Mouse (Mus musculus) CH12.LX (cell line): ENCODE data around the gene Ank3.

ENCODE experiments used
- CHD2 ChIP-seq: IDR thresholded peaks from 2 replicates; pipeline ENCODE4 v1.6.1; 2011; ENCODE audit warnings: low read length, improper control_type of control experiment
- CTCF ChIP-seq, 2 experiments: IDR thresholded peaks in 1 of 2; conservative IDR thresholded peaks in 1 of 2; 2 replicates each; pipeline ENCODE4 v1.5.1; 2011 to 2012; ENCODE audit warnings: low read depth in 2 of 2, low read length in 2 of 2, improper control_type of control experiment in 1 of 2, inconsistent platforms in 1 of 2, mild to moderate bottlenecking in 1 of 2, moderate library complexity in 1 of 2
- EP300 ChIP-seq: IDR thresholded peaks from 2 replicates; pipeline ENCODE4 v1.6.1; 2011; ENCODE audit warnings: low read length, improper control_type of control experiment
- MYC ChIP-seq: IDR thresholded peaks from 2 replicates; pipeline ENCODE4 v1.6.1; 2011; ENCODE audit warnings: low read depth, mild to moderate bottlenecking, improper control_type of control experiment, low read length
- POLR2A ChIP-seq: IDR thresholded peaks from 2 replicates; pipeline ENCODE4 v1.6.1; 2011; ENCODE audit warnings: low read depth, mild to moderate bottlenecking, improper control_type of control experiment, low read length
- TBP ChIP-seq: conservative IDR thresholded peaks from 2 replicates; pipeline ENCODE4 v1.6.1; 2011; ENCODE audit warnings: low read depth, low read length, improper control_type of control experiment
- USF2 ChIP-seq: conservative IDR thresholded peaks from 2 replicates; pipeline ENCODE4 v1.6.1; 2011; ENCODE audit warnings: low read depth, low read length, improper control_type of control experiment

- TF ChIP-seq POLR2A (no peak), CTCF (conservative IDR thresholded peaks at IDR 0.05 in 1 of 2, IDR thresholded peaks at IDR 0.05 in 1 of 2; ENCODE audit: low read depth in 2 of 2, low read length in 2 of 2) (no peak), CHD2 (no peak), TBP (no peak), MYC (0 out of 2 replicates have a peak, but pooled peaks have one; percentile 50), EP300 (no peak), USF2 (no peak)
Measured at GRCm38 (mm10) chr10:70045722-70046121, 647.1 kb downstream of the Ank3 start.
